Comparison of ENCODE assay signal across 8 mouse cellular contexts in the genomic region with DNA sequence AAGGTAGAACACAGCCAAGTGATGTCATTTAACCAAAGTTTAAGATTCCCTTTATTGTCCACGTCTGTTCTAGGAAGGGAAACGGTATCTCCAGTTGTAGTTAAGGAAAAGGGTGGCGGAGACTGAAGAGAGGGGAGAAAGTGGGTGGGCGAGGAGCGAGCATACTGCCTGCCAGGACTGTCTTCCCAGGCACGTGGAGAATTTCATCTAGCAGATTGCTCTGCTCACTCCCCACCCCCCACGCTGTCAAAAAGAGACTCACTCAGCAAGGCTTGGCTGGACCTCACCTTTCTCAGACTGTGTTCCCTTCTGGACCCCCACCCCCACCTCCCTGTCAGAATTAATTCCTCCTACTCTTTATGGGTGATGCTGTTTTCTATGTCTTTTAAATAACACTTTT. TPM values are rescaled to one million over a fixed set of nuclear protein-coding genes. Genes with fewer than 3 reads are reported as not detected.
DNase-seq lines count a peak whose midpoint lies in the region; ATAC-seq and TF ChIP-seq lines count a peak whose summit lies in the region.

No protein-coding gene starts in this region.

- peaks cover 10% of the 10 kb centered on the region for H3K9me3 ChIP-seq in E14TG2a.4 (ENCODE audit: low read length)
- H3K9me3 ChIP-seq in intestine, embryonic 15.5 days, result no peaks in the 10 kb centered on the region

- DNase-seq in kidney, adult 2 months, result no peak
- DNase-seq in kidney, adult 18-20 months, result no peak
- DNase-seq in embryo, embryonic 10.5 days (ENCODE audit: low spot score), result peak; percentile 46
- DNase-seq in gastrocnemius, postnatal 25 days, result no peak

- H3K9ac ChIP-seq in intestine, embryonic 15.5 days, result no peak overlapping the region

- H3K4me1 ChIP-seq in kidney, adult 2 months (ENCODE audit: control insufficient read depth, insufficient read depth, low read length), result peaks cover 11% of the 10 kb centered on the region
- H3K4me1 ChIP-seq in E14TG2a.4 (replicated peaks; ENCODE audit: low read depth, low read length), result peaks cover 61% of the 10 kb centered on the region
- H3K4me1 ChIP-seq in intestine, embryonic 15.5 days (replicated peaks), result peaks cover 37% of the 10 kb centered on the region

- no peaks in the 10 kb centered on the region for H3K27me3 ChIP-seq in kidney, adult 2 months (replicated peaks; ENCODE audit: control insufficient read depth, insufficient read depth, low read length)
- H3K27me3 ChIP-seq in E14TG2a.4 (ENCODE audit: insufficient read depth, low read length), result peaks cover 28% of the 10 kb centered on the region
- H3K27me3 ChIP-seq in intestine, embryonic 15.5 days (replicated peaks), result peaks cover 4% of the 10 kb centered on the region; the same call in 1 of the 2 replicates

- H3K4me3 ChIP-seq in kidney, adult 2 months (ENCODE audit: insufficient read depth, low read depth, low read length), result no peak overlapping the region
- H3K4me3 ChIP-seq in E14TG2a.4 (replicated peaks; ENCODE audit: low read length) (peak overlapping the region; percentile 88; the same call in 1 of the 2 replicates), macrophage (ENCODE audit: inconsistent target) (peak overlapping the region; percentile 43; the same call in 1 of the 2 replicates)
- H3K4me3 ChIP-seq in intestine, embryonic 15.5 days (replicated peaks), result no peak overlapping the region

- TF ChIP-seq POLR2A in kidney, adult 2 months (IDR thresholded peaks at IDR 0.05; ENCODE audit: low read depth, low read length), result no peak

- ATAC-seq in intestine, embryonic 15.5 days, result no peak
- ATAC-seq in erythroid progenitor cell, adult 5-6 weeks (replicated peaks; ENCODE audit: low FRiP score, poor library complexity, severe bottlenecking), result no peak

- H3K36me3 ChIP-seq in kidney, adult 2 months (ENCODE audit: control insufficient read depth, insufficient read depth, low read length), result no peaks in the 10 kb centered on the region
- H3K36me3 ChIP-seq in E14TG2a.4 (ENCODE audit: insufficient read depth, low read length) (peaks cover 9% of the 10 kb centered on the region), macrophage (ENCODE audit: inconsistent target) (peaks cover 8% of the 10 kb centered on the region; the same call in 1 of the 2 replicates)
- no peaks in the 10 kb centered on the region for H3K36me3 ChIP-seq in intestine, embryonic 15.5 days

- peak overlapping the region; percentile 93 for H3K4me2 ChIP-seq in intestine, embryonic 15.5 days (replicated peaks)

- no peak for TF ChIP-seq CTCF in kidney, adult 2 months (conservative IDR thresholded peaks at IDR 0.05; ENCODE audit: insufficient read depth, insufficient read length, low read depth, low read length)
- TF ChIP-seq CTCF in E14TG2a.4 (conservative IDR thresholded peaks at IDR 0.05; ENCODE audit: low read length), result no peak

- H3K79me2 ChIP-seq in macrophage (ENCODE audit: inconsistent target), result peaks cover 21% of the 10 kb centered on the region

- 31% methylated on average over 7 of the region's 7 CpGs for WGBS in kidney, adult 2 months
- WGBS in intestine, embryonic 15.5 days, result 22% methylated on average over 7 of the region's 7 CpGs
- 59% methylated on average over 7 of the region's 7 CpGs for WGBS in macrophage (ENCODE audit: missing documents)

- H3K27ac ChIP-seq in kidney, adult 2 months (ENCODE audit: insufficient read depth, low read depth, low read length), result peak overlapping the region; percentile 96
- H3K27ac ChIP-seq in intestine, embryonic 15.5 days, result peak overlapping the region; percentile 97
- peak overlapping the region; percentile 97 for H3K27ac ChIP-seq in macrophage

RNA-seq across cellular contexts. Expression of gene Nab2, which starts 0.8 kb away (rescaled TPM):
- 17.9 and 18.6 TPM in 2 replicates for polyA plus RNA-seq in kidney, adult 2 months (2012; rRNA removed)
- polyA plus RNA-seq in intestine, embryonic 15.5 days (2015; fragmentation: Nextera tagmentation; extraction: Ambion mirVana), result 8.3 and 8.7 TPM in 2 replicates
- total RNA-seq in macrophage (2018; cell fraction: chromatin; rRNA removed), result 10 to 100 TPM in 25 of 26 experiments, 1 to 10 TPM in 1; 7.8 to 78.4 (median 39.8) TPM
- 10 to 100 TPM in 25 of 26 experiments, 1 to 10 TPM in 1; 7.3 to 47.6 (median 21.3) TPM for total RNA-seq in macrophage (2018; cell fraction: cytosol; rRNA removed)
- total RNA-seq in macrophage (2018; cell fraction: nucleus; rRNA removed), result 10 to 100 TPM; 20.0 to 60.7 (median 31.8) TPM
- 28.7 to 37.7 TPM (median 31.1 TPM) in 3 replicates for polyA plus RNA-seq in macrophage (2018)
- total RNA-seq in gastrocnemius, postnatal 25 days (2021), result 1 to 10 TPM; 2.5 to 4.7 TPM
- total RNA-seq in erythroid progenitor cell, adult 5-6 weeks (2015; ENCODE audit: low replicate concordance), result 2.5 TPM in 1 of 2 replicates, not detected in the other
- total RNA-seq in erythroid progenitor cell, adult 5-6 weeks (2017; ENCODE audit: low replicate concordance), result 1.7 and 3.1 TPM in 2 replicates

RNA-seq across cellular contexts. Expression of gene Nemp1, which starts 2.5 kb away (rescaled TPM):
- 2.3 and 2.5 TPM in 2 replicates for polyA plus RNA-seq in kidney, adult 2 months (2012; rRNA removed)
- polyA plus RNA-seq in intestine, embryonic 15.5 days (2015; fragmentation: Nextera tagmentation; extraction: Ambion mirVana), result 5.7 and 6.9 TPM in 2 replicates
- total RNA-seq in macrophage (2018; cell fraction: chromatin; rRNA removed), result 10 to 100 TPM in 12 of 26 experiments, 1 to 10 TPM in 14; 2.5 to 24.2 (median 10.0) TPM
- 1 to 10 TPM; 2.9 to 6.7 (median 4.8) TPM for total RNA-seq in macrophage (2018; cell fraction: cytosol; rRNA removed)
- total RNA-seq in macrophage (2018; cell fraction: nucleus; rRNA removed), result 10 to 100 TPM in 21 of 26 experiments, 1 to 10 TPM in 5; 7.8 to 28.3 (median 15.6) TPM
- polyA plus RNA-seq in macrophage (2018), result 2.7 to 5.4 TPM (median 4.6 TPM) in 3 replicates
- 1 to 10 TPM; 1.7 to 2.5 TPM for total RNA-seq in gastrocnemius, postnatal 25 days (2021)
- total RNA-seq in erythroid progenitor cell, adult 5-6 weeks (2015; ENCODE audit: low replicate concordance), result 73.5 and 83.4 TPM in 2 replicates
- total RNA-seq in erythroid progenitor cell, adult 5-6 weeks (2017; ENCODE audit: low replicate concordance), result 69.6 and 83.2 TPM in 2 replicates

RNA-seq across cellular contexts. Expression of gene Stat6, which starts 26.4 kb away (rescaled TPM):
- 70.2 and 72.1 TPM in 2 replicates for polyA plus RNA-seq in kidney, adult 2 months (2012; rRNA removed)
- 37.7 and 39.9 TPM in 2 replicates for polyA plus RNA-seq in intestine, embryonic 15.5 days (2015; fragmentation: Nextera tagmentation; extraction: Ambion mirVana)
- total RNA-seq in macrophage (2018; cell fraction: chromatin; rRNA removed), result 100 to 1,000 TPM; 187 to 439 (median 329) TPM
- 100 to 1,000 TPM; 105 to 151 (median 131) TPM for total RNA-seq in macrophage (2018; cell fraction: cytosol; rRNA removed)
- total RNA-seq in macrophage (2018; cell fraction: nucleus; rRNA removed), result 100 to 1,000 TPM; 141 to 357 (median 222) TPM
- polyA plus RNA-seq in macrophage (2018), result 122 to 141 TPM (median 128 TPM) in 3 replicates
- 10 to 100 TPM; 16.5 to 21.8 TPM for total RNA-seq in gastrocnemius, postnatal 25 days (2021)
- total RNA-seq in erythroid progenitor cell, adult 5-6 weeks (2015; ENCODE audit: low replicate concordance), result 11.5 and 26.8 TPM in 2 replicates
- total RNA-seq in erythroid progenitor cell, adult 5-6 weeks (2017; ENCODE audit: low replicate concordance), result 11.3 and 16.6 TPM in 2 replicates

RNA-seq across cellular contexts. Expression of gene Myo1a, which starts 35.8 kb away (rescaled TPM):
- 0.06 and 0.18 TPM in 2 replicates for polyA plus RNA-seq in kidney, adult 2 months (2012; rRNA removed)
- 33.8 and 36.7 TPM in 2 replicates for polyA plus RNA-seq in intestine, embryonic 15.5 days (2015; fragmentation: Nextera tagmentation; extraction: Ambion mirVana)
- total RNA-seq in macrophage (2018; cell fraction: chromatin; rRNA removed), result 1 to 10 TPM in 9 of 26 experiments, under 1 TPM in 15, not detected in 2; 0.17 to 2.0 (median 0.87) TPM
- under 1 TPM in 4 of 26 experiments, not detected in 22; 0.03 to 0.05 (median 0.04) TPM for total RNA-seq in macrophage (2018; cell fraction: cytosol; rRNA removed)
- 1 to 10 TPM in 2 of 26 experiments, under 1 TPM in 18, not detected in 6; 0.14 to 1.6 (median 0.40) TPM for total RNA-seq in macrophage (2018; cell fraction: nucleus; rRNA removed)
- polyA plus RNA-seq in macrophage (2018), result 0.11 TPM in 1 of 3 replicates, not detected in the others
- under 1 TPM; 0.10 to 0.21 TPM for total RNA-seq in gastrocnemius, postnatal 25 days (2021)
- total RNA-seq in erythroid progenitor cell, adult 5-6 weeks (2015; ENCODE audit: low replicate concordance), result 0.84 TPM in 1 of 2 replicates, not detected in the other
- 2.3 and 3.5 TPM in 2 replicates for total RNA-seq in erythroid progenitor cell, adult 5-6 weeks (2017; ENCODE audit: low replicate concordance)

RNA-seq across cellular contexts. Expression of gene Lrp1, which starts 48.2 kb away (rescaled TPM):
- polyA plus RNA-seq in kidney, adult 2 months (2012; rRNA removed), result 55.3 and 57.8 TPM in 2 replicates
- 67.2 and 77.1 TPM in 2 replicates for polyA plus RNA-seq in intestine, embryonic 15.5 days (2015; fragmentation: Nextera tagmentation; extraction: Ambion mirVana)
- total RNA-seq in macrophage (2018; cell fraction: chromatin; rRNA removed), result 1,000 to 10,000 TPM in 10 of 26 experiments, 100 to 1,000 TPM in 16; 161 to 1,849 (median 957) TPM
- 100 to 1,000 TPM; 187 to 924 (median 416) TPM for total RNA-seq in macrophage (2018; cell fraction: cytosol; rRNA removed)
- total RNA-seq in macrophage (2018; cell fraction: nucleus; rRNA removed), result 1,000 to 10,000 TPM in 20 of 26 experiments, 100 to 1,000 TPM in 6; 439 to 3,096 (median 1,237) TPM
- polyA plus RNA-seq in macrophage (2018), result 315 to 785 TPM (median 440 TPM) in 3 replicates
- 10 to 100 TPM; 58.1 to 64.3 TPM for total RNA-seq in gastrocnemius, postnatal 25 days (2021)
- 19.7 and 21.6 TPM in 2 replicates for total RNA-seq in erythroid progenitor cell, adult 5-6 weeks (2015; ENCODE audit: low replicate concordance)
- total RNA-seq in erythroid progenitor cell, adult 5-6 weeks (2017; ENCODE audit: low replicate concordance), result 11.5 and 13.1 TPM in 2 replicates

Comparison
In these comparisons a context has a peak if more than half of its experiments do, and no peak if none do; other contexts are left out.
1. H3K4me3 ChIP-seq: peak in E14TG2a.4 (single experiment) and macrophage (single experiment); none in kidney, adult 2 months (single experiment) and intestine, embryonic 15.5 days (single experiment).
2. Peak in every context shown above with its lines, with median percentiles within 50 percentile points of each other: H3K27ac ChIP-seq.